Comparison of ENCODE assay signal across 17 mouse cellular contexts in genomic region chrX:162832101-162832500, GRCm38 (mm10). TPM values are rescaled to one million over a fixed set of nuclear protein-coding genes. Genes with fewer than 3 reads are reported as not detected.
DNase-seq lines count a peak whose midpoint lies in the region; ATAC-seq and TF ChIP-seq lines count a peak whose summit lies in the region.
"Had no signal": no experiment of that assay in that cellular context is flagged by ENCODE, and none has a peak within 500 bp of the region (broad histone marks: within the 10 kb centered on the region; RNA-seq: fewer than 3 reads in every experiment).

No protein-coding gene starts in this region.

- H3K27ac ChIP-seq in embryonic facial prominence, embryonic 11.5 days (replicated peaks; ENCODE audit: low read depth, low read length): no peak overlapping the region
- H3K27ac ChIP-seq in embryonic facial prominence, embryonic 10.5 days (replicated peaks): no peak overlapping the region
- peak overlapping the region; percentile 33; the same call in 1 of the 2 replicates for H3K27ac ChIP-seq in midbrain, embryonic 10.5 days (replicated peaks)
- H3K27ac ChIP-seq in midbrain, embryonic 15.5 days: no peak overlapping the region
- no peak overlapping the region for H3K27ac ChIP-seq in heart, embryonic 12.5 days (ENCODE audit: poor library complexity, severe bottlenecking)
- H3K27ac ChIP-seq: forebrain, embryonic 13.5 days; heart, embryonic 13.5 days had no signal

- no peak for TF ChIP-seq CTCF in brain, embryonic 14.5 days (IDR thresholded peaks at IDR 0.05; ENCODE audit: borderline replicate concordance, extremely low read depth, insufficient read depth, insufficient read length)

- peak; percentile 9 for DNase-seq in embryonic facial prominence, embryonic 11.5 days (ENCODE audit: low spot score)
- DNase-seq in embryonic facial prominence, embryonic 10.5 days (ENCODE audit: low spot score): no peak
- peak; percentile 13 for DNase-seq in midbrain, embryonic 10.5 days (ENCODE audit: low spot score)
- DNase-seq in brain, embryonic 14.5 days (ENCODE audit: low read depth): peak; percentile 50
- peak; percentile 26 for DNase-seq in mesoderm, embryonic 11.5 days (ENCODE audit: low read depth, low spot score)
- no peak for DNase-seq in kidney, adult 18-20 months
- DNase-seq: adrenal gland, adult 2 months; cerebellum, adult 11 months; cerebellum, postnatal 14 days; heart, postnatal 36 days; kidney, postnatal 25 days; lung, postnatal 14 days had no signal

- H3K9me3 ChIP-seq in embryonic facial prominence, embryonic 11.5 days (replicated peaks; ENCODE audit: control insufficient read depth, low read length): no peaks in the 10 kb centered on the region
- H3K9me3 ChIP-seq in embryonic facial prominence, embryonic 10.5 days: no peaks in the 10 kb centered on the region
- H3K9me3 ChIP-seq in midbrain, embryonic 10.5 days (replicated peaks): no peaks in the 10 kb centered on the region
- no peaks in the 10 kb centered on the region for H3K9me3 ChIP-seq in midbrain, embryonic 15.5 days
- no peaks in the 10 kb centered on the region for H3K9me3 ChIP-seq in heart, embryonic 12.5 days (replicated peaks)
- H3K9me3 ChIP-seq: forebrain, embryonic 13.5 days; heart, embryonic 13.5 days had no signal

- H3K27me3 ChIP-seq in embryonic facial prominence, embryonic 11.5 days (ENCODE audit: control insufficient read depth, insufficient read depth, low read length): no peaks in the 10 kb centered on the region
- H3K27me3 ChIP-seq in embryonic facial prominence, embryonic 10.5 days (replicated peaks; ENCODE audit: low read depth, poor library complexity, severe bottlenecking): peaks cover 28% of the 10 kb centered on the region
- peaks cover 51% of the 10 kb centered on the region for H3K27me3 ChIP-seq in midbrain, embryonic 10.5 days (ENCODE audit: low read depth, poor library complexity, severe bottlenecking)
- no peaks in the 10 kb centered on the region for H3K27me3 ChIP-seq in midbrain, embryonic 15.5 days (replicated peaks)
- H3K27me3 ChIP-seq in heart, embryonic 12.5 days (replicated peaks): no peaks in the 10 kb centered on the region
- H3K27me3 ChIP-seq: forebrain, embryonic 13.5 days had no signal

- no peak overlapping the region for H3K4me3 ChIP-seq in embryonic facial prominence, embryonic 11.5 days (ENCODE audit: low read depth, low read length)
- H3K4me3 ChIP-seq in embryonic facial prominence, embryonic 10.5 days: no peak overlapping the region
- H3K4me3 ChIP-seq in midbrain, embryonic 10.5 days: no peak overlapping the region
- no peak overlapping the region for H3K4me3 ChIP-seq in midbrain, embryonic 15.5 days
- no peak overlapping the region for H3K4me3 ChIP-seq in heart, embryonic 12.5 days
- H3K4me3 ChIP-seq: forebrain, embryonic 13.5 days; heart, embryonic 13.5 days had no signal

- H3K9ac ChIP-seq in embryonic facial prominence, embryonic 11.5 days (replicated peaks; ENCODE audit: low read length): no peak overlapping the region
- no peak overlapping the region for H3K9ac ChIP-seq in midbrain, embryonic 15.5 days
- H3K9ac ChIP-seq in heart, embryonic 12.5 days: no peak overlapping the region
- H3K9ac ChIP-seq: forebrain, embryonic 13.5 days; heart, embryonic 13.5 days had no signal

- H3K36me3 ChIP-seq in embryonic facial prominence, embryonic 11.5 days (replicated peaks; ENCODE audit: control insufficient read depth, insufficient read depth, low read depth, low read length): no peaks in the 10 kb centered on the region
- no peaks in the 10 kb centered on the region for H3K36me3 ChIP-seq in embryonic facial prominence, embryonic 10.5 days (replicated peaks)
- H3K36me3 ChIP-seq in midbrain, embryonic 10.5 days: no peaks in the 10 kb centered on the region
- no peaks in the 10 kb centered on the region for H3K36me3 ChIP-seq in midbrain, embryonic 15.5 days (replicated peaks)
- no peaks in the 10 kb centered on the region for H3K36me3 ChIP-seq in heart, embryonic 12.5 days
- H3K36me3 ChIP-seq: heart, embryonic 13.5 days had no signal

- H3K4me2 ChIP-seq in embryonic facial prominence, embryonic 11.5 days (ENCODE audit: low read depth, low read length): no peak overlapping the region
- no peak overlapping the region for H3K4me2 ChIP-seq in midbrain, embryonic 15.5 days
- H3K4me2 ChIP-seq in heart, embryonic 12.5 days: no peak overlapping the region
- H3K4me2 ChIP-seq: forebrain, embryonic 13.5 days; heart, embryonic 13.5 days had no signal

- no peak for TF ChIP-seq POLR2A in brain, embryonic 14.5 days (IDR thresholded peaks at IDR 0.05; ENCODE audit: borderline replicate concordance, extremely low read depth, insufficient read depth, insufficient read length, poor library complexity, severe bottlenecking)

- ATAC-seq in embryonic facial prominence, embryonic 11.5 days (replicated peaks; ENCODE audit: insufficient number of reproducible peaks, low FRiP score, low TSS enrichment, low read depth): no peak
- no peak for ATAC-seq in midbrain, embryonic 15.5 days (replicated peaks)
- no peak for ATAC-seq in heart, embryonic 12.5 days (ENCODE audit: insufficient number of reproducible peaks, low FRiP score)
- ATAC-seq: forebrain, embryonic 13.5 days; Patski had no signal

- no peaks in the 10 kb centered on the region for H3K4me1 ChIP-seq in embryonic facial prominence, embryonic 11.5 days (ENCODE audit: control insufficient read depth, insufficient read depth, low read length)
- no peaks in the 10 kb centered on the region for H3K4me1 ChIP-seq in embryonic facial prominence, embryonic 10.5 days
- peaks cover 18% of the 10 kb centered on the region for H3K4me1 ChIP-seq in midbrain, embryonic 10.5 days
- peaks cover 3% of the 10 kb centered on the region for H3K4me1 ChIP-seq in midbrain, embryonic 15.5 days
- 0 out of 2 replicates have a peak, but pooled peaks cover 5% of the 10 kb centered on the region for H3K4me1 ChIP-seq in heart, embryonic 12.5 days (replicated peaks)
- H3K4me1 ChIP-seq: heart, embryonic 13.5 days had no signal

- WGBS in embryonic facial prominence, embryonic 11.5 days: 45% methylated on average over 3 of the region's 3 CpGs
- WGBS in embryonic facial prominence, embryonic 10.5 days: 39% methylated on average over 3 of the region's 3 CpGs
- 33% methylated on average over 3 of the region's 3 CpGs for WGBS in midbrain, embryonic 10.5 days
- 28% methylated on average over 3 of the region's 3 CpGs for WGBS in midbrain, embryonic 15.5 days
- WGBS in heart, embryonic 12.5 days: 58% methylated on average over 3 of the region's 3 CpGs

RNA-seq across cellular contexts. Expression of gene Txlng, which starts 2.8 kb away (rescaled TPM):
- polyA plus RNA-seq in embryonic facial prominence, embryonic 11.5 days (2014; fragmentation: Nextera tagmentation; extraction: Ambion mirVana): 19.3 and 19.7 TPM in 2 replicates
- 17.0 and 17.4 TPM in 2 replicates for polyA plus RNA-seq in embryonic facial prominence, embryonic 10.5 days (2016; fragmentation: Nextera tagmentation; extraction: Ambion mirVana)
- polyA plus RNA-seq in midbrain, embryonic 10.5 days (2016; fragmentation: Nextera tagmentation; extraction: Ambion mirVana): 14.5 and 14.6 TPM in 2 replicates
- polyA plus RNA-seq in midbrain, embryonic 15.5 days (2015; fragmentation: Nextera tagmentation; extraction: Ambion mirVana): 11.5 and 11.6 TPM in 2 replicates
- 11.7 TPM in 2 replicates for polyA plus RNA-seq in brain, embryonic 14.5 days (2012; rRNA removed)
- 10.8 and 12.1 TPM in 2 replicates for polyA plus RNA-seq in heart, embryonic 12.5 days (2016; fragmentation: Nextera tagmentation; extraction: Ambion mirVana)

RNA-seq across cellular contexts. Expression of gene Syap1, which starts 56.1 kb away (rescaled TPM):
- 52.0 and 57.8 TPM in 2 replicates for polyA plus RNA-seq in embryonic facial prominence, embryonic 11.5 days (2014; fragmentation: Nextera tagmentation; extraction: Ambion mirVana)
- polyA plus RNA-seq in embryonic facial prominence, embryonic 10.5 days (2016; fragmentation: Nextera tagmentation; extraction: Ambion mirVana): 24.9 and 28.6 TPM in 2 replicates
- 25.7 and 25.8 TPM in 2 replicates for polyA plus RNA-seq in midbrain, embryonic 10.5 days (2016; fragmentation: Nextera tagmentation; extraction: Ambion mirVana)
- 30.6 and 30.7 TPM in 2 replicates for polyA plus RNA-seq in midbrain, embryonic 15.5 days (2015; fragmentation: Nextera tagmentation; extraction: Ambion mirVana)
- polyA plus RNA-seq in brain, embryonic 14.5 days (2012; rRNA removed): 18.8 and 27.9 TPM in 2 replicates
- polyA plus RNA-seq in heart, embryonic 12.5 days (2016; fragmentation: Nextera tagmentation; extraction: Ambion mirVana): 30.6 and 32.4 TPM in 2 replicates

Comparison
In these comparisons a context has a peak if more than half of its experiments do, and no peak if none do; other contexts are left out.
1. DNase-seq: peak in embryonic facial prominence, embryonic 11.5 days (single experiment), midbrain, embryonic 10.5 days (single experiment), brain, embryonic 14.5 days (single experiment) and mesoderm, embryonic 11.5 days (single experiment); none in embryonic facial prominence, embryonic 10.5 days (single experiment) and kidney, adult 18-20 months (single experiment).